Mouse (Mus musculus): ENCODE data around the gene Tapbpl.

GRCm38 (mm10) chr6:125272228-125272785, 40.6 kb upstream of the Tapbpl start:
- TF ChIP-seq CTCF (IDR thresholded peaks at IDR 0.05; ENCODE audit: control insufficient read depth, insufficient read depth, low read length) (no peak), POLR2A (IDR thresholded peaks at IDR 0.05; ENCODE audit: borderline replicate concordance, control insufficient read depth, low read depth, low read length) (no peak)
